Mouse (Mus musculus): Measurements from ENCODE around the gene Plb1. TPM values are rescaled to one million over a fixed set of nuclear protein-coding genes. Genes with fewer than 3 reads are reported as not detected.

Plb1 gene
- polyA plus RNA-seq (2012; rRNA removed): 0.31 and 0.61 TPM in 2 replicates

GRCm38 (mm10) chr5:32232474-32232873, at the start of gene Plb1:
Plb1 (plus strand) TSS chr5:32232708.

Other genes with a start within 250 kb of the Plb1 start
- gene Fosl2, start 96.9 kb upstream of the Plb1 start, polyA plus RNA-seq (2012; rRNA removed): 10.6 and 12.2 TPM in 2 replicates
- gene Ppp1cb, start 226.1 kb downstream of the Plb1 start, polyA plus RNA-seq (2012; rRNA removed): 190 and 201 TPM in 2 replicates